Mouse (Mus musculus) myocyte (in vitro differentiated cells): Measurements from ENCODE around the gene Fbxl19. TPM values are rescaled to one million over a fixed set of nuclear protein-coding genes. Genes with fewer than 3 reads are reported as not detected.

Experiments used
- H3K27me3 ChIP-seq: one replicate; pipeline ENCODE4 v1.6.1; 2011; ENCODE audit not compliant: control insufficient read depth, insufficient read depth, insufficient read length
- H3K36me3 ChIP-seq: one replicate; pipeline ENCODE4 v1.6.1; 2011; ENCODE audit not compliant: control insufficient read depth, insufficient read depth
- H3K4me2 ChIP-seq: one replicate; pipeline ENCODE4 v1.6.1; 2011; ENCODE audit warnings: low read depth, control low read depth
- H3K4me3 ChIP-seq: one replicate; pipeline ENCODE4 v1.5.1; 2011; ENCODE audit warnings: mild to moderate bottlenecking, control low read depth, moderate library complexity
- H3K79me2 ChIP-seq: one replicate; pipeline ENCODE4 v1.6.1; 2011; ENCODE audit not compliant: control insufficient read depth, insufficient read depth
- H3ac ChIP-seq: one replicate; pipeline ENCODE4 v1.6.1; 2011; ENCODE audit not compliant: control insufficient read depth, insufficient read length
- CEBPB ChIP-seq: IDR thresholded peaks from 2 replicates; pipeline ENCODE4 v1.6.1; 2011; ENCODE audit warnings: mild to moderate bottlenecking, moderate library complexity; ENCODE audit not compliant: poor library complexity, insufficient read depth, severe bottlenecking
- E2F4 ChIP-seq: IDR thresholded peaks from one replicate; pipeline ENCODE4 v1.6.1; 2011; ENCODE audit warnings: mild to moderate bottlenecking, control low read depth, moderate library complexity; ENCODE audit not compliant: insufficient read depth
- MAX ChIP-seq: IDR thresholded peaks from one replicate; pipeline ENCODE4 v1.6.1; 2011; ENCODE audit warnings: low read depth, mild to moderate bottlenecking, control low read depth
- MYOD1 ChIP-seq, 3 experiments: IDR thresholded peaks; one replicate each; pipeline ENCODE4 v1.6.1; 2011; ENCODE audit warnings: control low read depth in 2 of 3, low read depth in 2 of 3, mild to moderate bottlenecking in 2 of 3, moderate library complexity in 1 of 3; ENCODE audit not compliant: insufficient read length in 2 of 3, control insufficient read depth in 1 of 3
- MYOG ChIP-seq, 3 experiments: IDR thresholded peaks; one replicate each; pipeline ENCODE4 v1.6.1; 2011; ENCODE audit warnings: control low read depth in 2 of 3, low read depth in 2 of 3, mild to moderate bottlenecking in 2 of 3; ENCODE audit not compliant: insufficient read length in 2 of 3, control insufficient read depth in 1 of 3, insufficient read depth in 1 of 3
- POLR2A ChIP-seq: IDR thresholded peaks from one replicate; pipeline ENCODE4 v1.6.1; 2011; ENCODE audit warnings: low read depth, mild to moderate bottlenecking, control low read depth, moderate library complexity; ENCODE audit not compliant: insufficient read length
- POLR2AphosphoS2 ChIP-seq: IDR thresholded peaks from one replicate; pipeline ENCODE4 v1.6.1; 2011; ENCODE audit warnings: low read depth, control low read depth; ENCODE audit not compliant: insufficient read length
- REST ChIP-seq: IDR thresholded peaks from one replicate; pipeline ENCODE4 v1.6.1; 2011; ENCODE audit warnings: mild to moderate bottlenecking, control low read depth, moderate library complexity; ENCODE audit not compliant: insufficient read depth, insufficient read length
- SRF ChIP-seq: IDR thresholded peaks from one replicate; pipeline ENCODE4 v1.6.1; 2011; ENCODE audit warnings: low read depth; ENCODE audit not compliant: control insufficient read depth, insufficient read length
- TCF12 ChIP-seq: IDR thresholded peaks from one replicate; pipeline ENCODE4 v1.6.1; 2011; ENCODE audit warnings: mild to moderate bottlenecking, control low read depth; ENCODE audit not compliant: poor library complexity, insufficient read depth, severe bottlenecking
- TCF3 ChIP-seq: IDR thresholded peaks from one replicate; pipeline ENCODE4 v1.6.1; 2011; ENCODE audit warnings: low read depth, control low read depth; ENCODE audit not compliant: insufficient read length
- USF1 ChIP-seq: IDR thresholded peaks from one replicate; pipeline ENCODE4 v1.6.1; 2011; ENCODE audit warnings: low read depth, mild to moderate bottlenecking, control low read depth, moderate library complexity
- polyA plus RNA-seq: library from polyadenylated mRNA; unstranded; fragments of >200 nt; fragmentation: generic; extraction: Trizol; gene quantifications from one replicate; pipeline ENCODE4 v1.2.1, GENCODE M21; 2012; ENCODE audit warnings: missing spikeins

Fbxl19 gene
- polyA plus RNA-seq, 1 experiment = 11.9 TPM

- TF ChIP-seq MYOD1 (IDR thresholded peaks at IDR 0.05; ENCODE audit: control insufficient read depth in 1 of 3, insufficient read length in 2 of 3, low read depth in 2 of 3) = no peak
- TF ChIP-seq POLR2AphosphoS2 = no peak
- no peak for TF ChIP-seq CEBPB
- TF ChIP-seq E2F4 = no peak
- TF ChIP-seq TCF12 = no peak
- TF ChIP-seq MAX = no peak
- TF ChIP-seq POLR2A = no peak
- TF ChIP-seq SRF = no peak
- no peak for TF ChIP-seq MYOG (IDR thresholded peaks at IDR 0.05; ENCODE audit: control insufficient read depth in 1 of 3, insufficient read depth in 1 of 3, insufficient read length in 2 of 3, low read depth in 2 of 3)
- no peak for TF ChIP-seq USF1
- TF ChIP-seq REST = no peak
- TF ChIP-seq TCF3 = no peak
- peaks cover 11% of the 10 kb centered on the region for H3K36me3 ChIP-seq
- H3K27me3 ChIP-seq = no peaks in the 10 kb centered on the region
- H3K4me2 ChIP-seq = peak overlapping the region; percentile 99
- no peak overlapping the region for H3ac ChIP-seq
- peak overlapping the region; percentile 84 for H3K4me3 ChIP-seq
- H3K79me2 ChIP-seq = no peaks in the 10 kb centered on the region
Measured at GRCm38 (mm10) chr7:127768346-127768996, 24.1 kb downstream of the Fbxl19 start.

- H3ac ChIP-seq = peak overlapping the region; percentile 25
- H3K27me3 ChIP-seq = no peaks in the 10 kb centered on the region
- TF ChIP-seq REST (no peak), CEBPB (no peak)
- peaks cover 5% of the 10 kb centered on the region for H3K36me3 ChIP-seq
- H3K4me3 ChIP-seq = peak overlapping the region; percentile 84
- H3K4me2 ChIP-seq = peak overlapping the region; percentile 99
- H3K79me2 ChIP-seq = no peaks in the 10 kb centered on the region
Measured at GRCm38 (mm10) chr7:127768997-127769593, 24.8 kb downstream of the Fbxl19 start.

- Histone ChIP-seq H3ac (peak within 1 kb of the TSS; percentile 25), H3K4me3 (peak within 1 kb of the TSS; percentile 84), H3K27me3 (no peaks in the 10 kb centered on the region), H3K4me2 (peak within 1 kb of the TSS; percentile 99), H3K79me2 (no peaks in the 10 kb centered on the region), H3K36me3 (peaks cover 5% of the 10 kb centered on the region)
- TF ChIP-seq CEBPB (no peak), MYOD1 (IDR thresholded peaks at IDR 0.05; ENCODE audit: control insufficient read depth in 1 of 3, insufficient read length in 2 of 3, low read depth in 2 of 3) (peak in 1 of 3 experiments; percentile 8), REST (no peak), MAX (no peak), POLR2AphosphoS2 (peak; percentile 94), POLR2A (peak; percentile 90), USF1 (peak; percentile 54), MYOG (IDR thresholded peaks at IDR 0.05; ENCODE audit: control insufficient read depth in 1 of 3, insufficient read depth in 1 of 3, insufficient read length in 2 of 3, low read depth in 2 of 3) (no peak), E2F4 (no peak)
Measured at GRCm38 (mm10) chr7:127769651-127770038, 25.3 kb downstream of the Fbxl19 start, which contains the start of gene Orai3. TSS of gene Orai3 (plus strand) at chr7:127769815.

DNA sequence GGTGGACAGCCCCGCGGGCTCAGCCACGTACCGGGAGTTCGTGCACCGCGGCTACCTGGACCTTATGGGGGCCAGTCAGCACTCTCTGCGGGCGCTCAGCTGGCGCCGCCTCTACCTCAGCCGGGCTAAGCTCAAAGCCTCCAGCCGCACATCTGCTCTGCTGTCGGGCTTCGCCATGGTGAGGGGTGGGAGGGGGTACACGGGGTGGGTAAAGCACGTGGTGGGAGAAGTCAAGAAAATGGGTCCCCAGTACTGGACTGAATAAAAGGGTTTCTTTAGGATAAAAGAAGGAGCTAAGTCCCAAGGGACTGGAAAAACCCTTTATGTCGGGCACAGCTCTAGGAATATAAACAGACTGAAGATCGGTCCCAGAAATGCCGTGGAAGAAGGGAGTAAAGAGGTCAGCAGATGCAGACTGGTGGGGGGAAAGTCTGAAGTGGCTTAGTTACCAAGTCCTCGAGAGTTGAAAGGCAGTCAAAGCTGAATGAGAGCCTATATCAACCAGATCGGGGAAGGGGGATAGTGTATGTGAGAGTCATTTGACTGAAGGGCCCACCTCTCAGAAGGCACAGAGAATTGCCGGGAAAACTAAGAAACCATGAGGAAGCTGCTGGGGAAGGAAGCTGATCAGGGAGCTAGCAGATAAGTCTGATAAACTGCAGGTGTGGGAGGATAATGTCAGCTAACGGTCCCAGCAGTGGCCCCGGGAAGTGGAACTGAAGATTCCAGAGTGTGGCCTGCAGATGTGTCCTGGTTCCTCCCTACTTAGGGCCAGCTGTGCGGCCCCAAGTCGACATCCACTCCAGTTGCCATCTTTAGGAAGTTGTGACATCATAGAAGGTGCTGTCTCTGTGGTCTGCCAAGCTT is 25.9 kb downstream of the Fbxl19 start:
- TF ChIP-seq TCF12 (no peak), CEBPB (no peak)
- Histone ChIP-seq H3K4me2 (peak overlapping the region; percentile 99), H3ac (peak overlapping the region; percentile 25), H3K4me3 (peak overlapping the region; percentile 84), H3K36me3 (peaks cover 1% of the 10 kb centered on the region), H3K27me3 (no peaks in the 10 kb centered on the region), H3K79me2 (no peaks in the 10 kb centered on the region)

DNA sequence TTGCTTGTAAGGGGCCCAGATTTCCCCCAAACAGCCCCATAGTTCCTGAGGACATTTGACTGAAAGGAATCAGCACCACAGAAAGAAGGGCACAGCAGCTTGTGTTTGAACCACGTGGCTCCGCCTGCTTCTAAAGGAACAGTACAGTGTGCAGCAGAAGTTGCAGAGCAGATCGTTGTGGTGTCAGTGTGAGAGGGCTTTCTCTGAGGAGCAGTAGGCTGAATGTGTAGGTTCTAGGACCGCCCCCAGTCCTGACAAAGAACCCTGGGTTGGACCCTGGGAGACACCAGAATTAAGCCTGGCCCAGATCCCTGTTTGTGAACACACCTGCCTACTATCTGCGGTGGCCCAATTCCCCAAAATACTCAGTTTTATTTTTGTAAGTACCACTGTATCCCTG is 26.9 kb downstream of the Fbxl19 start:
- no peak for TF ChIP-seq POLR2AphosphoS2
- no peak for TF ChIP-seq E2F4
- TF ChIP-seq SRF = no peak
- TF ChIP-seq REST = no peak
- TF ChIP-seq TCF3 = no peak
- TF ChIP-seq MAX = no peak
- no peak for TF ChIP-seq MYOG (IDR thresholded peaks at IDR 0.05; ENCODE audit: control insufficient read depth in 1 of 3, insufficient read depth in 1 of 3, insufficient read length in 2 of 3, low read depth in 2 of 3)
- TF ChIP-seq USF1 = no peak
- no peak for TF ChIP-seq CEBPB
- no peak for TF ChIP-seq POLR2A
- no peak for TF ChIP-seq TCF12
- TF ChIP-seq MYOD1 (IDR thresholded peaks at IDR 0.05; ENCODE audit: control insufficient read depth in 1 of 3, insufficient read length in 2 of 3, low read depth in 2 of 3) = no peak

More for the DNA sequence above, 26.9 kb downstream of the Fbxl19 start:
- peak overlapping the region; percentile 99 for H3K4me2 ChIP-seq
- no peaks in the 10 kb centered on the region for H3K79me2 ChIP-seq
- no peaks in the 10 kb centered on the region for H3K36me3 ChIP-seq
- H3K27me3 ChIP-seq = no peaks in the 10 kb centered on the region
- peak overlapping the region; percentile 84 for H3K4me3 ChIP-seq
- H3ac ChIP-seq = no peak overlapping the region
